Mouse (Mus musculus): ENCODE measurements around the gene Ttll4. TPM values are rescaled to one million over a fixed set of nuclear protein-coding genes. Genes with fewer than 3 reads are reported as not detected.

Ttll4 gene
- total RNA-seq, 2 experiments from 2014 or later: 23.0 to 25.0 TPM

- no peak for DNase-seq (ENCODE audit: low spot score in 2 of 2)
Measured at GRCm38 (mm10) chr1:74709566-74709965, 48.0 kb downstream of the Ttll4 start.

- DNase-seq (ENCODE audit: low spot score in 2 of 2): no peak
Measured at GRCm38 (mm10) chr1:74712046-74712445, 50.5 kb downstream of the Ttll4 start.

- DNase-seq (ENCODE audit: low spot score in 2 of 2): no peak
Measured at GRCm38 (mm10) chr1:74712461-74713098, 51.0 kb downstream of the Ttll4 start.

- peak; percentile 3 to 34 for DNase-seq (ENCODE audit: low spot score in 2 of 2)
Measured at GRCm38 (mm10) chr1:74713099-74713858, 51.7 kb downstream of the Ttll4 start, which contains the start of gene Cyp27a1. Gene Cyp27a1, plus strand, starts transcription at chr1:74713574.

GRCm38 (mm10) chr1:74713859-74714730, 52.5 kb downstream of the Ttll4 start:
- DNase-seq (ENCODE audit: low spot score in 2 of 2): peak in 1 of 2 experiments; percentile 4

- no peak for DNase-seq (ENCODE audit: low spot score in 2 of 2)
Measured at GRCm38 (mm10) chr1:74714967-74715366, 53.4 kb downstream of the Ttll4 start.

- no peak for DNase-seq (ENCODE audit: low spot score in 2 of 2)
Measured at GRCm38 (mm10) chr1:74715468-74715867, 53.9 kb downstream of the Ttll4 start.

GRCm38 (mm10) chr1:74715886-74716285, 54.3 kb downstream of the Ttll4 start:
- DNase-seq (ENCODE audit: low spot score in 2 of 2): no peak

GRCm38 (mm10) chr1:74718113-74718512, 56.6 kb downstream of the Ttll4 start:
- no peak for DNase-seq (ENCODE audit: low spot score in 2 of 2)

- no peak for DNase-seq (ENCODE audit: low spot score in 2 of 2)
Measured at GRCm38 (mm10) chr1:74719281-74719680, 57.7 kb downstream of the Ttll4 start.

- no peak for DNase-seq (ENCODE audit: low spot score in 2 of 2)
Measured at GRCm38 (mm10) chr1:74721657-74722056, 60.1 kb downstream of the Ttll4 start.

- no peak for DNase-seq (ENCODE audit: low spot score in 2 of 2)
Measured at GRCm38 (mm10) chr1:74723748-74724147, 62.2 kb downstream of the Ttll4 start.

- no peak for DNase-seq (ENCODE audit: low spot score in 2 of 2)
Measured at GRCm38 (mm10) chr1:74726114-74726513, 64.6 kb downstream of the Ttll4 start.

- no peak for DNase-seq (ENCODE audit: low spot score in 2 of 2)
Measured at GRCm38 (mm10) chr1:74726674-74727073, 65.1 kb downstream of the Ttll4 start.

GRCm38 (mm10) chr1:74728446-74728845, 66.9 kb downstream of the Ttll4 start:
- no peak for DNase-seq (ENCODE audit: low spot score in 2 of 2)

GRCm38 (mm10) chr1:74736977-74737376, 75.4 kb downstream of the Ttll4 start:
- DNase-seq (ENCODE audit: low spot score in 2 of 2): no peak

- no peak for DNase-seq (ENCODE audit: low spot score in 2 of 2)
Measured at GRCm38 (mm10) chr1:74737500-74737899, 76.0 kb downstream of the Ttll4 start.

- no peak for DNase-seq (ENCODE audit: low spot score in 2 of 2)
Measured at GRCm38 (mm10) chr1:74740846-74741245, 79.3 kb downstream of the Ttll4 start.

GRCm38 (mm10) chr1:74747335-74747734, 85.8 kb downstream of the Ttll4 start:
- DNase-seq (ENCODE audit: low spot score in 2 of 2): no peak

- peak in 1 of 2 experiments; percentile 54 for DNase-seq (ENCODE audit: low spot score in 2 of 2)
Measured at GRCm38 (mm10) chr1:74748643-74749271, 87.2 kb downstream of the Ttll4 start, which contains the start of gene Prkag3. Gene Prkag3, minus strand, starts transcription at chr1:74749221.

- no peak for DNase-seq (ENCODE audit: low spot score in 2 of 2)
Measured at GRCm38 (mm10) chr1:74749301-74749700, 87.8 kb downstream of the Ttll4 start.

Measured in layer of hippocampus, adult 18-20 months (tissue).